Mouse (Mus musculus) small intestine, adult 2 months (tissue): Measurements from ENCODE around the gene Gm28845.

Experiments used
- CTCF ChIP-seq: fragments of 200-500 bp; IDR thresholded peaks from 2 replicates; pipeline ENCODE4 v1.5.1; 2012; ENCODE audit warnings: low read depth, mild to moderate bottlenecking, control low read depth, inconsistent platforms, low read length, moderate library complexity, mixed read lengths; ENCODE audit not compliant: insufficient replicate concordance, insufficient read length; ENCODE audit errors: extremely low read depth
- POLR2A ChIP-seq: fragments of 200-500 bp; IDR thresholded peaks from 2 replicates; pipeline ENCODE4 v1.6.1; 2012; ENCODE audit warnings: low read depth, mild to moderate bottlenecking, control low read depth, inconsistent platforms, low read length, moderate library complexity

DNA sequence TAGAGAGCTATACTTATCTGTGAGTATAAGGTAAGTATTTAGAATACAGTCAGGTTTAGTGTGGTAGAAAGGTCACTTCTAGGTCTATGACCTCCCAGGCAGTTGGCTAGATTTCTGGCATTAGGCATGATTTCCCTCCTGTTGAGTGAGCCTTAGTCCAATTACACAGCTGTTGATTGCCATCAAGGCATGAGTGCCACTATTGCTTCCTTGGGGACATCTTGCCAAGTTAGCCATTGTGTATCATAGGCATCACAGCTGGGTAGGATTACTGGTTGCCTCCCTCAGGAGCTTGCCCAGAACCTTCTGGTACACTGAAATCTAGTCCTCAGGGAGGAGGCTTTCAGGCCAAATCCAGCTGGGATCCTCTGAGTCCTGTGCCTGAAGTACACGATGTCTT, 13.5 kb upstream of the Gm28845 start:
- TF ChIP-seq POLR2A = no peak
- TF ChIP-seq CTCF = no peak
